Mouse (Mus musculus) C2C12 (cell line): Measurements from ENCODE around the gene Apex1.

ENCODE experiments used
- CTCF ChIP-seq: IDR thresholded peaks from one replicate; pipeline ENCODE4 v1.5.1; 2011; ENCODE audit not compliant: control insufficient read depth, insufficient read depth, insufficient read length
- MAX ChIP-seq: IDR thresholded peaks from one replicate; pipeline ENCODE4 v1.6.1; 2011; ENCODE audit warnings: mild to moderate bottlenecking, control low read depth
- USF1 ChIP-seq: IDR thresholded peaks from one replicate; pipeline ENCODE4 v1.6.1; 2011; ENCODE audit warnings: low read depth, mild to moderate bottlenecking, control low read depth, moderate library complexity

- no peak for TF ChIP-seq CTCF
- no peak for TF ChIP-seq USF1
- TF ChIP-seq MAX, result no peak
Measured at GRCm38 (mm10) chr14:50903973-50904827, 20.6 kb upstream of the Apex1 start.
